Mouse (Mus musculus) lung, embryonic 14.5 days (tissue): Measurements from ENCODE around the gene Pik3cg. TPM values are rescaled to one million over a fixed set of nuclear protein-coding genes. Genes with fewer than 3 reads are reported as not detected.

Source experiments
- ATAC-seq: fragments of 200-750 bp; cut with Nextera tagmentation; 2 replicates; pipeline ENCODE4 v1.8.0; 2017; ENCODE audit warnings: mild to moderate bottlenecking, moderate TSS enrichment, moderate library complexity; ENCODE audit not compliant: insufficient read depth
- DNase-seq: peaks from one replicate; pipeline ENCODE4 v3.0.0-alpha.2; 2015
- H3K27ac ChIP-seq: fragments of 300-500 bp; sonication (generic); 2 replicates; pipeline ENCODE4 v1.5.1; 2014; ENCODE audit warnings: low read depth, mild to moderate bottlenecking, moderate library complexity
- H3K27me3 ChIP-seq: fragments of 300-500 bp; sonication (generic); 2 replicates; pipeline ENCODE4 v1.6.1; 2014; ENCODE audit warnings: low read length, control low read depth; ENCODE audit not compliant: insufficient read depth
- H3K36me3 ChIP-seq: fragments of 300-500 bp; sonication (generic); 2 replicates; pipeline ENCODE4 v1.6.1; 2014; ENCODE audit warnings: control low read depth; ENCODE audit not compliant: insufficient read depth
- H3K4me1 ChIP-seq: fragments of 300-500 bp; sonication (generic); 2 replicates; pipeline ENCODE4 v1.6.1; 2014; ENCODE audit warnings: antibody characterized with exemption, control low read depth; ENCODE audit not compliant: insufficient read depth
- H3K4me2 ChIP-seq: fragments of 300-500 bp; sonication (generic); 2 replicates; pipeline ENCODE4 v1.6.1; 2014; ENCODE audit warnings: mild to moderate bottlenecking
- H3K4me3 ChIP-seq: fragments of 300-500 bp; sonication (generic); 2 replicates; pipeline ENCODE4 v1.5.1; 2014; ENCODE audit warnings: low read depth, low read length
- H3K9ac ChIP-seq: fragments of 300-500 bp; sonication (generic); 2 replicates; pipeline ENCODE4 v1.6.1; 2014
- H3K9me3 ChIP-seq: fragments of 300-500 bp; sonication (generic); 2 replicates; pipeline ENCODE4 v1.6.1; 2016; ENCODE audit warnings: low read depth, low read length, control low read depth
- CTCF ChIP-seq: IDR thresholded peaks from 2 replicates; pipeline ENCODE4 v1.5.1; 2016; ENCODE audit warnings: antibody characterized with exemption, low read depth
- WGBS: fragments of 180-500 bp; shearing (Covaris S2); extraction: QIAGEN DNeasy Blood & Tissue Kit; methylation state at CpG from one replicate; pipeline ENCODE4 v1.1.7; 2014; 5-methylcytosine and 5-hydroxymethylcytosine counted together
- polyA plus RNA-seq: library from polyadenylated mRNA; unstranded; fragments of >200 nt; fragmentation: Nextera tagmentation; extraction: Ambion mirVana; gene quantifications from 2 replicates; pipeline ENCODE4 v1.2.1, GENCODE M21; 2014

Gene Pik3cg
- polyA plus RNA-seq, 1 experiment from 2014 or later: 4.8 TPM

DNA sequence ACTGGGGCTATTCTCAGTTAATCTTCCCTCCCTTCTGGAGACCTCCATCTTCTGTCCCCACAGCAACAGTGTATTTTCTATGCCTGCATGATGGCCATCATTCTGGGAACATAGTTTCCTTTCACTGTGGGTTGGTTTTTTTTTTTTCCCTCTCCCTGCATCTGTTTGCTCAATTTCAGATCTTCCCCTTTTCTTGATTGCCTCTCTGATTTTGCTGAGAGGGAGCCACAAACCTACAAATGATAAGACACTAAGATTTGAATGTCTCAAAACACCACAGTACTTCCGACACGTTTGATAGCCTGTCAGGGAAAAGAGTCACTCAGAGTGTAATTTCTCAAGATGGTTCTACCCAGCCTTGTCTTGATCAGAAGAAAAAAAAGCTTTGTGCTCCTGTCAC lies 81.3 kb downstream of the Pik3cg start:
- no peak for DNase-seq
- Histone ChIP-seq H3K27ac (no peak overlapping the region), H3K36me3 (no peaks in the 10 kb centered on the region), H3K9ac (no peak overlapping the region), H3K9me3 (no peaks in the 10 kb centered on the region), H3K27me3 (no peaks in the 10 kb centered on the region), H3K4me2 (no peak overlapping the region), H3K4me3 (no peak overlapping the region), H3K4me1 (no peaks in the 10 kb centered on the region)
- no peak for ATAC-seq
- WGBS: 42% methylated on average over 2 of the region's 2 CpGs
- TF ChIP-seq CTCF: no peak

DNA sequence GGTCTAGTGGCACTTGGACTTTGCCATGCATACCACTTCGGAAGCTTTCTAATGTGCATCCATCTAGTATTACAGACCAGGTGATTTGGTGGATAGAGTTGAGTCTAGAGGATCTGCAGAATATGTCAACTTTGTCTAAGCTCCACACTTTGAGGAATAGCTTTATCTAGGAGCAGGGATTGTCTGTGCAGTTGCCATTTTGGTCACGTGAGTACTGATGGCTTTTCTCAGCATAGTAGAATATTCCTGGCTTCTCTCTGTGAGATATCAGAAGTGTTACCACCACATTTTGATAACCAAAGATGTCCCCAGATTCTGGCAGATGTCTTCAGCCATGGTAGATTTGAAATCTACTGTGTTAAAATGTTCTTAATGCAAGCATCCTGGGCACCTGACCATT lies 84.0 kb downstream of the Pik3cg start:
- TF ChIP-seq CTCF: no peak
- no peaks in the 10 kb centered on the region for H3K27me3 ChIP-seq
- ATAC-seq (no peak), DNase-seq (no peak)
- no peak overlapping the region for H3K27ac ChIP-seq
- H3K9me3 ChIP-seq: no peaks in the 10 kb centered on the region
- no peak overlapping the region for H3K4me3 ChIP-seq
- no peaks in the 10 kb centered on the region for H3K4me1 ChIP-seq
- no peak overlapping the region for H3K4me2 ChIP-seq
- no peak overlapping the region for H3K9ac ChIP-seq
- WGBS: 85% methylated on average over 2 of the region's 2 CpGs
- no peaks in the 10 kb centered on the region for H3K36me3 ChIP-seq

DNA sequence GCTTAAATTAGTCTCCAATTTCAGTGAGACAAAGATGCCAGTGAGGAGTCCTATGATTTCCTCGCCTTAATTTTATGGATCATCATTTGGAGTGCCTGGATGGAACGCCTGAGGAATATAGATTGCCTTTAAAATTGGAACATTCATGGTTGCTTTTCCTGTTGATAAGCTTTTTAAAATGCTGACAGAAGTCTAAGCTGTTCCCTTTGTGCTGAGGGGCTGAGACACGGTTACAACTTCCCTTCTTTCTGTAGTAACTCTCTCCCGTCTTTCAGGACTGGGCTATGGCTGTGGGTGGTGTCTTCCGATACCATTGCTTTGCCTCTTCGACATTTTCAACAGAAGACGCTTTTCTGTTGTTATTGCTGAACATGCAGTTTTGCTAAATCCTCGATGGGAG lies 84.4 kb downstream of the Pik3cg start:
- WGBS: 81% methylated on average over 8 of the region's 8 CpGs
- TF ChIP-seq CTCF: no peak
- Histone ChIP-seq H3K4me2 (no peak overlapping the region), H3K9me3 (no peaks in the 10 kb centered on the region), H3K36me3 (no peaks in the 10 kb centered on the region), H3K27ac (no peak overlapping the region; the same call in 1 of the 2 replicates), H3K9ac (no peak overlapping the region), H3K4me3 (no peak overlapping the region), H3K27me3 (no peaks in the 10 kb centered on the region), H3K4me1 (no peaks in the 10 kb centered on the region)
- ATAC-seq (no peak), DNase-seq (no peak)

DNA sequence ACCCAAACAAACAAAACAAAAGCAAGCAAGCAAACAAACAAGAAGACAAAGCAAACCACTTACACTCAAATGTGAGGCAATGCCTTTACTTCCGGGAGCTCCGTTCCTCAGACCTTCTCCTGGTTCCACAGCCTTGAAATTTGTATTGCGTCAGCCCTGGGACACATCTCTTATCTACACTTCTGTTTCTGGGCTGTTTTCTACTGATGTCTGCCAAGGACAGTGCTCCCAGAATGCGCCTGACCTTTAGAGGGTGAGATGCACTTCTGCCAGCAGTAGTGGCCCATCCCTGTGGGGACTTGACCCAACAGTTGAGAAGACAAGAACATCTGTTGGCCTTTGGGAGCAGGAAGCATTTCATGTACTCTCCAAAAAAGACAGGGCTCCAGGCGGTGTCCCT lies 84.9 kb downstream of the Pik3cg start:
- ATAC-seq (no peak), DNase-seq (peak; percentile 13)
- Histone ChIP-seq H3K9ac (no peak overlapping the region), H3K9me3 (no peaks in the 10 kb centered on the region), H3K4me2 (no peak overlapping the region), H3K4me1 (no peaks in the 10 kb centered on the region), H3K27me3 (no peaks in the 10 kb centered on the region), H3K4me3 (no peak overlapping the region), H3K36me3 (no peaks in the 10 kb centered on the region), H3K27ac (peak overlapping the region; percentile 43; the same call in 1 of the 2 replicates)
- no peak for TF ChIP-seq CTCF
- 58% methylated on average over 5 of the region's 5 CpGs for WGBS

Other genes starting within 250 kb of the Pik3cg start
- 31.6 and 31.9 TPM in 2 replicates for gene Prkar2b, start 147.4 kb downstream of the Pik3cg start, polyA plus RNA-seq
- 4.6 and 5.2 TPM in 2 replicates for gene Ccdc71l, start 170.0 kb upstream of the Pik3cg start, polyA plus RNA-seq